Mouse (Mus musculus) stomach, postnatal 0 days (tissue): ENCODE measurements around the gene Prdx1.
A peak's percentile ranks its signal among the peaks of the same experiment; 100 is the strongest.

ENCODE experiments used
- CTCF ChIP-seq: IDR thresholded peaks from 2 replicates; pipeline ENCODE4 v1.5.1; 2016; ENCODE audit warnings: antibody characterized with exemption, low read depth, mild to moderate bottlenecking, moderate library complexity
- EP300 ChIP-seq: optimal IDR thresholded peaks from 2 replicates; pipeline ENCODE3; 2016; ENCODE audit warnings: antibody characterized with exemption

GRCm38 (mm10) chr4:116708201-116708764 lies 22.9 kb downstream of the Prdx1 start, which contains the start of the genes Mmachc and Ccdc163:
- TF ChIP-seq CTCF (peak; percentile 50), EP300 (no peak)
